31 mouse cellular contexts compared by ENCODE assay signal in genomic region chr14:32423946-32424345, GRCm38 (mm10). TPM values are rescaled to one million over a fixed set of nuclear protein-coding genes. Genes with fewer than 3 reads are reported as not detected.
DNase-seq lines count a peak whose midpoint lies in the region; ATAC-seq lines count a peak whose summit lies in the region.
"Had no signal": no experiment of that assay in that cellular context is flagged by ENCODE, and none has a peak within 500 bp of the region (broad histone marks: within the 10 kb centered on the region; RNA-seq: fewer than 3 reads in every experiment).

No protein-coding gene starts in this region.

- peak; percentile 65; the same call in 1 of the 2 replicates for ATAC-seq in cerebellum, adult (ENCODE audit: insufficient number of reproducible peaks, low FRiP score, low TSS enrichment)
- ATAC-seq in midbrain, embryonic 13.5 days, result no peak
- ATAC-seq: midbrain, embryonic 15.5 days had no signal

- no peaks in the 10 kb centered on the region for H3K27me3 ChIP-seq in midbrain, embryonic 10.5 days (ENCODE audit: low read depth, poor library complexity, severe bottlenecking)
- peaks cover 4% of the 10 kb centered on the region; the same call in 1 of the 2 replicates for H3K27me3 ChIP-seq in midbrain, embryonic 13.5 days
- H3K27me3 ChIP-seq: embryonic facial prominence, embryonic 12.5 days; midbrain, embryonic 15.5 days had no signal

- H3K4me1 ChIP-seq in midbrain, embryonic 10.5 days, result peaks cover 5% of the 10 kb centered on the region
- no peaks in the 10 kb centered on the region for H3K4me1 ChIP-seq in midbrain, embryonic 13.5 days (replicated peaks)
- H3K4me1 ChIP-seq: embryonic facial prominence, embryonic 12.5 days; heart, embryonic 13.5 days; midbrain, embryonic 15.5 days had no signal

- H3K27ac ChIP-seq in midbrain, embryonic 10.5 days (replicated peaks), result no peak overlapping the region
- no peak overlapping the region for H3K27ac ChIP-seq in midbrain, embryonic 13.5 days
- H3K27ac ChIP-seq: embryonic facial prominence, embryonic 12.5 days; heart, embryonic 13.5 days; hindbrain, embryonic 14.5 days; layer of hippocampus, adult 2 months; midbrain, embryonic 15.5 days; neural tube, embryonic 15.5 days; stomach, postnatal 0 days had no signal

- no peak overlapping the region for H3K9ac ChIP-seq in midbrain, embryonic 13.5 days (replicated peaks)
- H3K9ac ChIP-seq: embryonic facial prominence, embryonic 12.5 days; heart, embryonic 13.5 days; hindbrain, embryonic 14.5 days; midbrain, embryonic 15.5 days; neural tube, embryonic 15.5 days had no signal

- WGBS in midbrain, embryonic 10.5 days, result 93% methylated on average over 7 of the region's 7 CpGs
- WGBS in midbrain, embryonic 13.5 days, result 88% methylated on average over 7 of the region's 7 CpGs

- no peaks in the 10 kb centered on the region for H3K36me3 ChIP-seq in midbrain, embryonic 10.5 days
- H3K36me3 ChIP-seq in midbrain, embryonic 13.5 days, result no peaks in the 10 kb centered on the region
- H3K36me3 ChIP-seq: embryonic facial prominence, embryonic 12.5 days; heart, embryonic 13.5 days; midbrain, embryonic 15.5 days; neural tube, embryonic 15.5 days had no signal

- no peaks in the 10 kb centered on the region for H3K9me3 ChIP-seq in midbrain, embryonic 10.5 days (replicated peaks)
- H3K9me3 ChIP-seq in midbrain, embryonic 13.5 days, result no peaks in the 10 kb centered on the region
- H3K9me3 ChIP-seq: embryonic facial prominence, embryonic 12.5 days; heart, embryonic 13.5 days; midbrain, embryonic 15.5 days; neural tube, embryonic 15.5 days had no signal

- H3K4me3 ChIP-seq in midbrain, embryonic 10.5 days, result no peak overlapping the region
- H3K4me3 ChIP-seq in midbrain, embryonic 13.5 days (replicated peaks), result no peak overlapping the region
- H3K4me3 ChIP-seq: embryonic facial prominence, embryonic 12.5 days; erythroblast, embryonic 14.5 days; heart, embryonic 13.5 days; layer of hippocampus, adult 2 months; midbrain, embryonic 15.5 days; myocyte; neural tube, embryonic 15.5 days had no signal

- no peak for DNase-seq in cerebellum, postnatal 4 days (ENCODE audit: low spot score in 2 of 2)
- peak; percentile 6 for DNase-seq in midbrain, embryonic 10.5 days (ENCODE audit: low spot score)
- peak; percentile 73 for DNase-seq in cerebellum, adult 9-10 months
- no peak for DNase-seq in gastrocnemius, postnatal 4 days (ENCODE audit: low spot score in 2 of 2)
- DNase-seq in adrenal gland, adult 8-10 months, result no peak
- DNase-seq in gastrocnemius, adult 8-10 months (ENCODE audit: low spot score in 2 of 2), result no peak
- DNase-seq: adrenal gland, adult 2 months; heart, adult 18-20 months; heart, postnatal 36 days; kidney, adult 8-10 months; kidney, postnatal 14 days; layer of hippocampus, postnatal 36 days; lung, postnatal 10 days; right cerebral cortex, postnatal 4 days; thymus, postnatal 14 days had no signal

- no peak overlapping the region for H3K4me2 ChIP-seq in midbrain, embryonic 13.5 days (replicated peaks)
- H3K4me2 ChIP-seq: embryonic facial prominence, embryonic 12.5 days; heart, embryonic 13.5 days; hindbrain, embryonic 14.5 days; midbrain, embryonic 15.5 days; neural tube, embryonic 15.5 days had no signal

RNA-seq across cellular contexts. Expression of gene 1700024G13Rik, which starts 35.8 kb away (rescaled TPM):
- not detected in 2 replicates for polyA plus RNA-seq in midbrain, embryonic 10.5 days (2016; fragmentation: Nextera tagmentation; extraction: Ambion mirVana)
- 0.32 TPM in 1 of 2 replicates, not detected in the other for polyA plus RNA-seq in midbrain, embryonic 13.5 days (2015; fragmentation: Nextera tagmentation; extraction: Ambion mirVana)
- not detected for total RNA-seq in gastrocnemius, postnatal 4 days (2021)
- not detected for total RNA-seq in adrenal gland, adult 8-10 months (2022)
- not detected for total RNA-seq in gastrocnemius, adult 8-10 months (2022)
- total RNA-seq: adrenal gland, adult 2 months; heart, adult 18-20 months; heart, postnatal 36 days; layer of hippocampus, postnatal 36 days; left cerebral cortex, postnatal 14 days; megakaryocyte, adult 5-6 weeks had no signal
- polyA plus RNA-seq: adrenal gland, adult 2 months; embryonic facial prominence, embryonic 12.5 days; erythroblast, embryonic 14.5 days; heart, embryonic 13.5 days; intestine, embryonic 14.5 days; limb, embryonic 14.5 days; liver, embryonic 16.5 days; myocyte; neural tube, embryonic 15.5 days; stomach, postnatal 0 days had no signal

RNA-seq across cellular contexts. Expression of gene Slc18a3, which starts 40.7 kb away (rescaled TPM):
- polyA plus RNA-seq in midbrain, embryonic 10.5 days (2016; fragmentation: Nextera tagmentation; extraction: Ambion mirVana), result 0.41 and 0.77 TPM in 2 replicates
- 1.4 and 1.5 TPM in 2 replicates for polyA plus RNA-seq in midbrain, embryonic 13.5 days (2015; fragmentation: Nextera tagmentation; extraction: Ambion mirVana)
- total RNA-seq in gastrocnemius, postnatal 4 days (2021), result not detected
- total RNA-seq in adrenal gland, adult 8-10 months (2022), result not detected
- total RNA-seq in gastrocnemius, adult 8-10 months (2022), result not detected
- total RNA-seq: adrenal gland, adult 2 months; heart, adult 18-20 months; layer of hippocampus, adult 2 months; layer of hippocampus, postnatal 36 days; megakaryocyte, adult 5-6 weeks had no signal
- polyA plus RNA-seq: erythroblast, embryonic 14.5 days; myocyte had no signal

RNA-seq across cellular contexts. Expression of gene Chat, which starts 41.8 kb away (rescaled TPM):
- polyA plus RNA-seq in midbrain, embryonic 10.5 days (2016; fragmentation: Nextera tagmentation; extraction: Ambion mirVana), result 0.07 and 0.10 TPM in 2 replicates
- polyA plus RNA-seq in midbrain, embryonic 13.5 days (2015; fragmentation: Nextera tagmentation; extraction: Ambion mirVana), result 0.40 and 0.44 TPM in 2 replicates
- not detected for total RNA-seq in gastrocnemius, postnatal 4 days (2021)
- not detected for total RNA-seq in adrenal gland, adult 8-10 months (2022)
- not detected for total RNA-seq in gastrocnemius, adult 8-10 months (2022)
- total RNA-seq: adrenal gland, adult 2 months; heart, adult 18-20 months; heart, postnatal 36 days; layer of hippocampus, adult 2 months; layer of hippocampus, postnatal 36 days; megakaryocyte, adult 5-6 weeks had no signal
- polyA plus RNA-seq: adrenal gland, adult 2 months; embryonic facial prominence, embryonic 12.5 days; erythroblast, embryonic 14.5 days; liver, embryonic 16.5 days; myocyte had no signal

Comparison
In these comparisons a context has a peak if more than half of its experiments do, and no peak if none do; other contexts are left out.
1. DNase-seq: peak in midbrain, embryonic 10.5 days (single experiment) and cerebellum, adult 9-10 months (single experiment); none in cerebellum, postnatal 4 days (0 of 2), gastrocnemius, postnatal 4 days (0 of 2), adrenal gland, adult 8-10 months (single experiment) and gastrocnemius, adult 8-10 months (0 of 2).